Mouse (Mus musculus) telencephalon, adult 2 months (tissue): Measurements from ENCODE around the gene Arhgap22.

Experiments
- DNase-seq: peaks from one replicate; pipeline ENCODE4 v3.0.0-alpha.2; 2011; ENCODE audit warnings: low read depth, low spot score

Gene Arhgap22

DNA sequence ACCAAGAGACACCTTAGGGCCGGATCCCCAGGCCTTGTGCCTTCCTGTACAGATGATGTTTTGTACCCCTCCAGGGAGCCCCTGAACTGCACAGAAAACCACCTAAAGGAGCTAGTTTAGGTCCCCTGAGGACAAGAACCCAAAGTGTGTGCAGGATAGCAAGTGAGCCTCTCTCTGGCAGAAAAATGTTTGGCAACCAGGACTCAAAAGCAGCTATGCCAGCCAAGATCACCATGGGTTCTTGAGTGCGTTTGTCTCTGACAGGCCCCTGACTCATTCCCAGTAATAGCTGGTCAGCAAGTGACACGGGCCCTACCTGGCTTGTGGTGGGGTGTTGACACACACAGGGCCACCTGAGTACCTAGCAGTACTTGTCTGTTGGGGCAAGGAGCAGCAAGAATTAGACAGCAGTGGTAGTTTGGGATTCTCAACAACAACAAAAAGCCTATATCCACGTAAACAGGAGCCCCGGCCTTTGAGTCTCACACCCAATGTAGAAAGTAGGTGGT lies 115.5 kb downstream of the Arhgap22 start:
- DNase-seq: no peak

GRCm38 (mm10) chr14:33330986-33331385 lies 117.2 kb downstream of the Arhgap22 start:
- no peak for DNase-seq

DNA sequence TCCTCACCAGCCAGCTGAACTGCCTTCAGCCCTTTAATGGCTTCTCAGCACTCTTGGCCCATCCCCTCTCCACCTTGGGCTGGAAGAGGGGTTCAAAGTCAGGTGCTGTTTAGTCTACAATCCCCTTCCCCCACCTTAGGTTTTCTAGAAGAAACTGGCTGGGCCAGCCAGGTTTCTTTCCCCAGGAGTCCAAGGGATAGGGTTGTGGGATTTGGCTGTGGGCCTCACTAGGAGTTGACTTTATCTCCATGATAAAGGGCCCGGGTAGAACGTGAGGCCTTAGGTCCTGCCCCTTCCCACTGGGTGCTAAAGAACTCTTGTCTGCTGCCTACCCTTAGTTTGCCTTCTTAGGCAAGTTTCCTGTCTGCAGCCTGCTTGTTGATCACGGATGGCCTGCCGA lies 117.8 kb downstream of the Arhgap22 start:
- no peak for DNase-seq

DNA sequence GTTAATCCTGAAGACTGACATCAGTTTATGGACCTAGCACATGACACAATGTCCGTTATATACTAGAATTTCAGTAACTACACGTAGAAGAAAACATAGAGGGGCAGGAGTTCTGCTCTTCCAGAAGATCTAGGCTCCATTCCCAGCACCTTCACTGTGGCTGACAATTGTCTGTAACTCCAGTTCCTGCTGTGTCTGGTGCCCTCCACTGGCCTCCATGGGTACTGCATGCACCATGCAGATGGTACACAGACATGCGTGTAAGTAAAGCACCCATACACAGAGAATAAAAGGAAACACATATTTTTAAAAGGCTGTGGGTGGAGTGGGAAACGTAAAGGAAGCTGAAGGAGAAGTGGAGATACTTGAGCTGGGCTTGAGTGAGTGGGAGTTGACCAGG lies 120.0 kb downstream of the Arhgap22 start:
- DNase-seq: no peak

DNA sequence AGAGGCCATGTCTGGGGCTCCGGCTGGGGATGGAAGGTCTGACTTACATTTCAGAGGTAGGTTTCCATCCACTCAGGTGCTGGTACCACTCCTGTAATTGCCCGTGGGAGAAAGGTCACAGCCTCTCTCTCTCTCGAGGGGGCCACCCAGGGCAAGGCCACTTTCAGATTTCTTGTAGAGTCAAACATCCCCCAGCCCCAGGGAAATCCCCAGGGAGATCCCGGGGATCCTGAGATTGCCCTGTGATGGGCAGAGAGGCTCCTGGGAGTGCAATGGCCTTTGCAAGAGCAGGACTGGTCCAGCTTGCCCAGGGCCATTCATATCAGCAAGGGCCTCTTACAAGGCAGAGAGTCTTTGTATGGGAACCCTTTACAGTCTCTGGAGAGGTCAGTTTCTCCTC lies 120.6 kb downstream of the Arhgap22 start:
- no peak for DNase-seq

DNA sequence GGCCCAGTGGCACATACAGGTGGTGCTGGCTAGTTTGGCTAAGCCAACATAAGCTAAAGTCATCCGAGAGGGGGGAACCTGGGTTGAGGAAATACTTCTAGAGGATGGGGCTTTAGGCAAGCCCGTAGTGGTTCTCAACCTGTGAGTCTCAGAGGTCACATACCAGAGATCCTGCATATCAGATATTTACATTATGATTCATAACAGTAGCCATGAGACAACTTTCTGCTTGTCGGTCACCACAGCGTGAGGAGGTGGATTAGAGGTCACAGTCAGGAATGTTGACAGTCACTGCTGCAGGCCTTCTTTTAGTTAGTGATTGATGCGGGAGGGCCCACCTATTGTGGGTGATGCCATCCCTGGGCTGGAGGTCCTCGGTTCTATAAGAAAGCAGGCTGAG lies 121.9 kb downstream of the Arhgap22 start:
- DNase-seq: no peak

DNA sequence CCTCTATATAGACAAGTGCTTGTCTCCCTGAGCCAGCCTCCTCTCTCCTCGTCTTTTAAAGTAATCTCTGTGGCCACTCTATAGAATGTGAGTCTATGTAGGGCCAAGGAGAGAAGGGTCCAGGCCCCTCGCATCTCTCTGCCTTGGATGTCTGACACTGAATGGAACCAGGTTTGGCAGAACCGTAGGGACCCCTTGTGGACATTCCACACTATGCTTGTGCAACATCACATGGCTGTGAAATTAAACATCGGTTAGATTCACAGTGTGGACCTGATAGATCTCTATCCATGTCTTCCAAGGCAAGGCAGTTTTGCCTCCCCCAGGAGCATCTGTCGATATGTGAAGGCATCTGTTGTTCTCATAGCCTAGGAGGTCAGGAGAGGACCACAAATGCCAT lies 124.9 kb downstream of the Arhgap22 start:
- DNase-seq: no peak

GRCm38 (mm10) chr14:33343131-33343725 lies 129.4 kb downstream of the Arhgap22 start:
- DNase-seq: no peak

- DNase-seq: no peak
Measured at GRCm38 (mm10) chr14:33346546-33346945, 132.7 kb downstream of the Arhgap22 start.

GRCm38 (mm10) chr14:33347738-33348137 lies 133.9 kb downstream of the Arhgap22 start:
- no peak for DNase-seq

- DNase-seq: no peak
Measured at GRCm38 (mm10) chr14:33348146-33348545, 134.3 kb downstream of the Arhgap22 start.

- no peak for DNase-seq
Measured at GRCm38 (mm10) chr14:33351019-33351418, 137.2 kb downstream of the Arhgap22 start.

DNA sequence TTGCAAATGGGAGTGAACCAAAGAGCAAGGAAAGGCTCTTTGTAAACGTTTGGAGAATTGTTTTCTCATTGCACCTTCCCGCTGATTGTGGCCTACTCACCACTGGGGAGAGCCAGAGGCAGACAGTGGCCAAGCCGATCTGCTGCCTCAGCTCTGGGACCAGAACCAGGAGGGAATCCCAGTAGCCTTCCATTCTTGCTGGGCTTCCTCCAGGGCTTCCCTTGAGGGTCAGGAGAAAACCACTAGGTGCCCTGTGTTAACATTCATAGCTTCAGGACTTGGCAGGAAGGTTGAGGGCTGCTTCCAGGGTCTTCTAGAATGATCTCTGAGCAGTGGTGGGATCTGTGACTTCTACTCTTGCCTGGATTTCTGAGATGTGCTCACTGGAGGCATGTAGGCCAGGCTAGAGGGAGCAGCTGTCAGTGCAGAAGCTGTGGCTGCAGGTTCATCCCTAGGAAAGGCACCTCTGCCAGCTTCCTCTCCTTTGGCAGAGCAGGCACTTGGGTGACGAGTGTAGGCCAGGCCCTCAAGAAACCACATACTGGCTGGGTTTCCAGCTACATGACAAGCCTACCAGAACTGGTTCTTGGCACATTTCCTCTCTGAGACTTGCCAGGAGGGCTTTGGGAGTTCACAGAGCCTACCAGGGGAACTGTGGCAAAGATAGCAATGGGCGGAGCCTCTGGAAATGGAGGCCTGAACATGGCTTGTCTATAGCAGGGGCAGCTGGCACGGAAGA lies 138.3 kb downstream of the Arhgap22 start:
- DNase-seq: no peak

DNA sequence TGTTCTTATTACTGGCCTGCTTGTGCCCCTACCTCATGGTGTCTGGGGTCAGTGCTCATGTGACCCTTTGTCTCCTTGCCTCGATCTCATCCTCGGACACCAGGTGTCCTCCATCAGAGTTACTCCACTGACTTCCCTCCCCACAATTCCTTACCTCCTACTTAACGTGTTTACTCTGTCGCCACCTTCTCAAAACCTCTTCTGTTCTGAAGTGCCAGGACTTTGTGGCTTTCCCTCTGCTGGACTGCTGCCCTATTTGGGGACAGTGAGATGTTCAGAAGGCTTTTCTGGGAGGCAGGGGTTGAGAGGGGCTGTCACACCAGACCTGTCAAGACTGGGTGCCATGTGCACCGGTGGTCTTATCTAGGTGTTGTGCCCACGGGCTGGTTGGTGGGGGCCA lies 139.1 kb downstream of the Arhgap22 start:
- DNase-seq: no peak

DNA sequence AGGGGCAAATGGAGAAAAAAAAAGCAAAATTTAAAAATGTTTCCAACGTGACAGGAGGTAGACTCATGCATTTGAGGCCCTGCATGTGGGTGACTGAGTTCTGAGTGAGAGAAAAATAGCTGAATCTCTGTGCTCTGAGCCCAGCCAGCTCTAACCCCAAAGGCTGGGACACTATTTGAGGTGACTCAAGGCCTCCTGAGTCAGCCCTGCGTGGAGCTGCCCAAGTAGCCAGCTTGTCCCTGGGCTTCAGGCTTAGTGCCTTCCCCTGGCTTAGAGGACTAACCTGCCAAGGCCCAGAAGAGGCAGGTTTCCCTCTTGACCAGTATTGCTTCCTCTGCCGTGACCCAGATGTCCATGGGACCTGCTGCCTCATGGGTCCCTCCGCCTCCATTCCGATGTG lies 141.4 kb downstream of the Arhgap22 start:
- no peak for DNase-seq

- DNase-seq: no peak
Measured at GRCm38 (mm10) chr14:33357600-33358368, 144.0 kb downstream of the Arhgap22 start.

GRCm38 (mm10) chr14:33358891-33359290 lies 145.1 kb downstream of the Arhgap22 start:
- DNase-seq: no peak

DNA sequence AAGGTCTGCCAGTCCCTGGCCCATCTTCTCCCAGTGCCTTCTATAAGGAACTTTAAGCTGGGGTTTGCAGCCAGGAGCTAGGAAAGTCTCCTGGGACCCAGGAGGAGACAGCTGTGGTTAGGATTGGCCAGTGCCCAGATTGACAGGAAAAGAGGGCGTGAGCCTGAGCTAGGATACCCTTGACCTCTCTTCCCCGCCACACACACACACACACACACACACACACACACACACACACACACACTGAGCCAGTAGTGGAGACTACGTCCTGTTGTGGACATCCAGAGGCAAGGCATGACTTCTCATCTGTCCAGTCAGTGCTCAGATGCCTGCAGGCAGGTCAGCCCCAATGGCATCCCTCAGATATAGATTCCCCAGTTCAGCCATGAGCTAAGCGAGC lies 147.7 kb downstream of the Arhgap22 start:
- no peak for DNase-seq

DNA sequence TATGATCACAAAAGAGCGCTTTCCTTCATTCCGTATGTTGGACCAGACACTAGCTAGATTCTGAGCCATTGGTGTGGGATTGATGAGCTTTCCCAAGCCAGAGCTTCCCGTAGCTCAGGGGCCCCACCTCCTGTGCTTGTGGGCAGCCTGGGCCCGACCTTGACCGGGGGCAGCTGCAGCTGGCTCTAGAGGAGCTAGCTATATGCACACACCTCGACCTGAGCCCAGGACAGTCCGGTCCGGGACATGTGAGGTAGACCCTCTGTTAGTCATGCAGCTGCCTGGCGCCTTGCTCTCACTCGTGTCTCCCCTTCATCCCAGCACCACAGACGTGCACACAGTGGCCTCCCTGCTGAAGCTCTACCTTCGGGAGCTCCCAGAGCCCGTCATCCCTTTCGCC lies 148.3 kb downstream of the Arhgap22 start:
- no peak for DNase-seq

DNA sequence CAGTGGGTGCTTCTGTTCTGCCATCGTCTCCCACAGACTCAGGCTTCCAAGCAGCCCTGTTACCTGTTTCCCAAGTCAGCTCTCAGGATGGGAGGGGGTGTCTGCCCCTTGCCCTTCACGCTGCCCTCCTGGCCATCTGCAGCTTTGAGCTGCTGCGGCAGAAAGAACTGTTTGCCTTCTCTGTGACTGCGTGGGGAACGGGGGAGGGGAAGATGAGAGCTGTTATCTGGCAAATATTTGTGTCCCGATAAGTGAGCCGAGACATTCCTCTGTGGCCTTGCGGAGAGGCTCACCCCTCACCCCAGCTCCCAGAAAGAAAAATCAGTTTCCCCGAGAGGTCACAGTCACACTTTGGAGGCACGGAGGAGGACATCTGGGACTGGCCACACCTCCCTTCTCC lies 149.0 kb downstream of the Arhgap22 start:
- DNase-seq: no peak

GRCm38 (mm10) chr14:33363611-33364010 lies 149.8 kb downstream of the Arhgap22 start:
- no peak for DNase-seq

- no peak for DNase-seq
Measured at GRCm38 (mm10) chr14:33364061-33364460, 150.2 kb downstream of the Arhgap22 start.
